Mouse (Mus musculus): ENCODE measurements around the gene Mosmo. TPM values are rescaled to one million over a fixed set of nuclear protein-coding genes. Genes with fewer than 3 reads are reported as not detected.

Gene Mosmo
- polyA plus RNA-seq, 1 experiment from 2014 or later = 13.1 TPM

DNA sequence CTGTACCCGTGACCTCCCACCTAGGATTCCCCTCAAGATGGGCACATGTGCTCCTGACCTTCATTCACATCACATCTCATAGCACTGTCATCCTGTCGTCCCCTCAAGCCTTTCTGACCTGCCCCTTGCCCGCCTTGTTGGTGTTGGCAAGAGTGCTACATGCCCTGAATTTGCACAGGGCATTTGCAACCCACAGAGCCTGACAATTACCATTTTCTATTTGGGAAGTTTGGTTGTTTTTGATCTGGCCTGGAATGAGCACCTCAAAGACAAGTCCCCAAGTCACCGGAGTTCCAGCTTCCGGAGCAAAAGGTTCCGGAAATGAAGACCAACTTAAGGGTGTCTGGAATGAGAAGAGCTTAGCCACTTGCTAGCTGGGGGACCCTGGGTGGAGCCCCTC, 61.6 kb downstream of the Mosmo start, which contains the start of gene Vwa3a:
Gene Vwa3a (plus strand): TSS at position 301 of the 400 bp plus-strand sequence.
- Histone ChIP-seq H3K4me3 (ENCODE audit: low read depth, low read length) (no peak within 1 kb of the TSS), H3K36me3 (ENCODE audit: control insufficient read depth, insufficient read depth, low read length) (0 out of 2 replicates have a peak, but pooled peaks cover 4% of the 10 kb centered on the region), H3K4me2 (ENCODE audit: low read length) (no peak within 1 kb of the TSS), H3K9ac (ENCODE audit: low read length) (no peak within 1 kb of the TSS), H3K4me1 (replicated peaks; ENCODE audit: control insufficient read depth, insufficient read depth, low read length) (0 out of 2 replicates have a peak, but pooled peaks cover 5% of the 10 kb centered on the region), H3K27me3 (replicated peaks; ENCODE audit: control insufficient read depth, insufficient read depth, low read length) (no peaks in the 10 kb centered on the region), H3K9me3 (ENCODE audit: control insufficient read depth, low read length) (no peaks in the 10 kb centered on the region), H3K27ac (ENCODE audit: low read depth) (no peak within 1 kb of the TSS)
- DNase-seq (ENCODE audit: low spot score) (no peak), ATAC-seq (replicated peaks; ENCODE audit: low FRiP score, low TSS enrichment, low read depth) (no peak)
- WGBS = 74% methylated on average over 6 of the region's 6 CpGs

DNA sequence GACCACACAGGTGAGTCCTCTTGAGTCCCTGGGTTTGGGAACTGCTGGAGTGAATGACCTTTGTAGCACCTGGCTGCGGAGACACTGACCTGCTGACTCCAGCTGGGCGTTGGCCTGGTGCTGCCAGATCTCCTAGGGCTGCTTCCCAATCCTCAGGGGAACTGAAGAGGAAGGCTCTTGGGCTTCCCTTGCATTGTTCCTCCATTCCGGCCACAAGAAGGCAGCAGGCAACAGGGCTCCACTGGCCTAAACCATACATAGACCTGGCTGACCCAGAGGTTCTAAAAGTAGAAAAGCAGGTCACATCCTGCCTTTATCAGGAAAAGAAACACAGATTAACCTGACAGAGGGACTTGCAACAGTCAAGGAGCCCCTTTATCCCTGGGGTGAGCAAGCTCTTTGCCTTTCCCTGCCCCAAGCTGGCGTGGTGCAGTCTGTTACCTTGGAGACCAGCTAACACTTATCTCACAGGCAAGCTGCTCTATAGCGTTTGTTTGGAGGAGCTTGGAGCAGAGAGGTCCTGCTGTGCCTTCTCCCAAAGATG, 62.2 kb downstream of the Mosmo start:
- Histone ChIP-seq H3K4me1 (replicated peaks; ENCODE audit: control insufficient read depth, insufficient read depth, low read length) (0 out of 2 replicates have a peak, but pooled peaks cover 5% of the 10 kb centered on the region), H3K36me3 (ENCODE audit: control insufficient read depth, insufficient read depth, low read length) (0 out of 2 replicates have a peak, but pooled peaks cover 2% of the 10 kb centered on the region), H3K9me3 (ENCODE audit: control insufficient read depth, low read length) (no peaks in the 10 kb centered on the region), H3K27ac (ENCODE audit: low read depth) (no peak overlapping the region), H3K4me3 (ENCODE audit: low read depth, low read length) (no peak overlapping the region), H3K4me2 (ENCODE audit: low read length) (no peak overlapping the region), H3K27me3 (replicated peaks; ENCODE audit: control insufficient read depth, insufficient read depth, low read length) (no peaks in the 10 kb centered on the region), H3K9ac (ENCODE audit: low read length) (no peak overlapping the region)
- no peak for ATAC-seq (replicated peaks; ENCODE audit: low FRiP score, low TSS enrichment, low read depth)
- no peak for DNase-seq (ENCODE audit: low spot score)
- 13% methylated on average over 5 of the region's 5 CpGs for WGBS

DNA sequence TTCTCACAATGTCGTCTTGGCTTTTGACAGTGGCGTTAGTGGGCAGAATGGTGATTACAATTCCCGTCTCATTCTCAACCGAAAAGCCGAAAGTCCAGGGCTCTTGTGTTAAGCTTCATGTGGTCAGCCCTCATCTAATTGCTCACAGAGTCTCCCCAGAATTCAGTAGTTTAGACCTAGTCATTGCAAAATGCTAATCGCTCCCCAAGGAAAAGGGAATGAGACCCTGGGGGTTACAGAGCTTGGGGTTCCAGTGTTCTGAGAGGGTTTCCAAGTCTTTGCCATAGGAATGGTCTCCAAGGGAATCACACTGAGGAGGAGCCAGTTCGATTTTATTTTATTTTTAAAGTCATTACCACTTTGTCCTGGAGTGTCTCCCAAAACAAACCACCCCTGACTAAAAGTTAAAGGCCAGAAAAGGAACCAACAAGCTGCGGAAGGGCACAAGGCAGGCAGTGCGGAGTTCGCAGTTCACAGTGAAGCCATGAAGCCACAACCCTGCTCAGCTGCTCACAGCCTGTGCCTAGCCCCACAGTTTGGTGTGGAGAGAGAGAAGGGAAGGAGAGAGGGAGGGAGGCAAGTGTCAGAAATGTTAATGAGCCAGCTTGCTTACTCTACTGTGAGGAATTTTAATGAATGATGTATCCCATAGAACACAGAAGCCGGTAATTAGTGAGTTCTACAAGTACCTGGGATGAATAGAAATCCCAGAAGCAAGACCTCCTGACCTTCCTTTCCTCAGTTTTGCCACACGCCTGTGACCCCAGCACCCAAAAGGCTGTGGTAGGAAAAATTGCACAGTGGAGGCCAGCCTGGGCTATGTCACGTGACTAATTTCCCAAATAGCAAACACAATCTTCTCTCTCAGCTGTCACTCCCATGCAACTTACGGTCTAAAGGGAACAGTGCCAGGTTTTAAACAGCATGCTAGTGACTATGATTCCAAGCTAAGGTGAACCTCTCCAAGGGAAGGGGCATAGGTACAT, 66.2 kb downstream of the Mosmo start:
- ATAC-seq (replicated peaks; ENCODE audit: low FRiP score, low TSS enrichment, low read depth) (no peak), DNase-seq (ENCODE audit: low spot score) (no peak)
- H3K27me3 ChIP-seq (replicated peaks; ENCODE audit: control insufficient read depth, insufficient read depth, low read length) = no peaks in the 10 kb centered on the region
- H3K9ac ChIP-seq (ENCODE audit: low read length) = no peak overlapping the region
- 0 out of 2 replicates have a peak, but pooled peaks cover 5% of the 10 kb centered on the region for H3K4me1 ChIP-seq (replicated peaks; ENCODE audit: control insufficient read depth, insufficient read depth, low read length)
- WGBS = 74% methylated on average over 14 of the region's 14 CpGs
- H3K9me3 ChIP-seq (ENCODE audit: control insufficient read depth, low read length) = no peaks in the 10 kb centered on the region
- H3K27ac ChIP-seq (ENCODE audit: low read depth) = no peak overlapping the region
- no peaks in the 10 kb centered on the region for H3K36me3 ChIP-seq (ENCODE audit: control insufficient read depth, insufficient read depth, low read length)
- H3K4me3 ChIP-seq (ENCODE audit: low read depth, low read length) = no peak overlapping the region
- H3K4me2 ChIP-seq (ENCODE audit: low read length) = no peak overlapping the region

DNA sequence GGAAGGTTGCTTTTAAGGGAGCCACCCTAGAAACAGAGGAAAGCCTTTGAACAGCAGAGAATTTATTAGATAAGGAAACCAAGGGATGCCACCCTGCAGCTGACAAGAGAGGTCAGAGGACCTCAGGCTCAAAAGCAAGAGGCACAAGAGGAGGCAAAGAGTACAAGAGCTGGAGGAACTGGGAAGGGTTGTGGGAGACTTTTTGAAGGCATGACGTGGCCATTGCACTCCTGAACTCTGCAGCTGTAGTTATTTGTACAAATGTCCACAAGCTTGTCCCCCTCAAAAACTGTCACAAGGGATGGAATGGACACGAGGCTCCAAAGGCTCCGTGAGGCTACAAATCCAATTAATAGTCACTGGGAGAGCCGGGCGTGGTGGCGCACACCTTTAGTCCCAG, 67.2 kb downstream of the Mosmo start:
- H3K9ac ChIP-seq (ENCODE audit: low read length) = no peak overlapping the region
- H3K36me3 ChIP-seq (ENCODE audit: control insufficient read depth, insufficient read depth, low read length) = no peaks in the 10 kb centered on the region
- H3K9me3 ChIP-seq (ENCODE audit: control insufficient read depth, low read length) = no peaks in the 10 kb centered on the region
- no peak overlapping the region for H3K4me2 ChIP-seq (ENCODE audit: low read length)
- WGBS = 89% methylated on average over 6 of the region's 6 CpGs
- H3K27ac ChIP-seq (ENCODE audit: low read depth) = no peak overlapping the region
- no peaks in the 10 kb centered on the region for H3K27me3 ChIP-seq (replicated peaks; ENCODE audit: control insufficient read depth, insufficient read depth, low read length)
- ATAC-seq (replicated peaks; ENCODE audit: low FRiP score, low TSS enrichment, low read depth) (no peak), DNase-seq (ENCODE audit: low spot score) (no peak)
- H3K4me3 ChIP-seq (ENCODE audit: low read depth, low read length) = no peak overlapping the region
- H3K4me1 ChIP-seq (replicated peaks; ENCODE audit: control insufficient read depth, insufficient read depth, low read length) = 0 out of 2 replicates have a peak, but pooled peaks cover 3% of the 10 kb centered on the region

DNA sequence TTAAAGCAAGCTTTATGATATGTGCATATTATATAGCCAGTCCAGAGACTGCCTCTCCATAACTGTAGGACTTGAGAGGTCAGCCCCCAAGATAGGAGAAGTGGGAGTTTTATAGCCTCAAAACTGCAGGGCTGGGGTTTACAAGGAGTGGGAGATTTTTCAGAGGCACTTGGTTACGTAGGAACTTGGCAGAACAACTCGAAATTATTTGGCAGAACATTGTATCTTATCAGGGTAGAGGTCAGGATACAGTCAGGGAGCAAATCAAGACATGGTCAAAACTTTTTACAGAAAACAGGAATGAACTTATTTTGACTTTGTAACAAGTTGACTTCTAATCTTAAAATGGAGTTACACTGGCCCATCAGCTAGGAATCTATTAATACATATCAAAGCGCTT, 68.6 kb downstream of the Mosmo start:
- H3K9ac ChIP-seq (ENCODE audit: low read length) = no peak overlapping the region
- no peaks in the 10 kb centered on the region for H3K36me3 ChIP-seq (ENCODE audit: control insufficient read depth, insufficient read depth, low read length)
- H3K4me2 ChIP-seq (ENCODE audit: low read length) = no peak overlapping the region
- no peaks in the 10 kb centered on the region for H3K9me3 ChIP-seq (ENCODE audit: control insufficient read depth, low read length)
- H3K27me3 ChIP-seq (replicated peaks; ENCODE audit: control insufficient read depth, insufficient read depth, low read length) = no peaks in the 10 kb centered on the region
- H3K27ac ChIP-seq (ENCODE audit: low read depth) = no peak overlapping the region
- H3K4me3 ChIP-seq (ENCODE audit: low read depth, low read length) = no peak overlapping the region
- 62% methylated on average over 3 of the region's 3 CpGs for WGBS
- ATAC-seq (replicated peaks; ENCODE audit: low FRiP score, low TSS enrichment, low read depth) (no peak), DNase-seq (ENCODE audit: low spot score) (no peak)
- H3K4me1 ChIP-seq (replicated peaks; ENCODE audit: control insufficient read depth, insufficient read depth, low read length) = no peaks in the 10 kb centered on the region

DNA sequence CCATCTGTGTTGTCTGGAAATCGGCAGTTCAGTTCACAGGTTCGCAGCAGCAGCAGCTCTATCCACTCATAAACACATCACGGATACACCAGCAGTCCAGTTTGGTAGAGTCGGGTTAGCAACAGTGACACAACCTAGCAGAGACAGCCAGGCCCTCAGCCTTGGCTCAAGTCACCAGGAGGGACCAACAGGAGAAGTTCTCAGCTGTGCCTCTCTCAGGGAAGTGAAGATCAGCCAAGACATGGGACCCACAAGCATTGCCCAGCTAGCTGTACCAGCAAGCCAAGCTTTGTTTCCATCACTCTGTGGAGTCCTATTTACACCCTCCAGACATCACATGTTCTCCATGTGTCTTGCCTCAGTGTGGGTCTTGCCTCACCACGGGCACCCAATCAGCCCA, 69.4 kb downstream of the Mosmo start:
- ATAC-seq (replicated peaks; ENCODE audit: low FRiP score, low TSS enrichment, low read depth) (no peak), DNase-seq (ENCODE audit: low spot score) (no peak)
- Histone ChIP-seq H3K9ac (ENCODE audit: low read length) (no peak overlapping the region), H3K27ac (ENCODE audit: low read depth) (no peak overlapping the region), H3K4me2 (ENCODE audit: low read length) (no peak overlapping the region), H3K9me3 (ENCODE audit: control insufficient read depth, low read length) (no peaks in the 10 kb centered on the region), H3K27me3 (replicated peaks; ENCODE audit: control insufficient read depth, insufficient read depth, low read length) (no peaks in the 10 kb centered on the region), H3K36me3 (ENCODE audit: control insufficient read depth, insufficient read depth, low read length) (no peaks in the 10 kb centered on the region), H3K4me3 (ENCODE audit: low read depth, low read length) (no peak overlapping the region), H3K4me1 (replicated peaks; ENCODE audit: control insufficient read depth, insufficient read depth, low read length) (no peaks in the 10 kb centered on the region)
- 84% methylated on average over 5 of the region's 5 CpGs for WGBS

DNA sequence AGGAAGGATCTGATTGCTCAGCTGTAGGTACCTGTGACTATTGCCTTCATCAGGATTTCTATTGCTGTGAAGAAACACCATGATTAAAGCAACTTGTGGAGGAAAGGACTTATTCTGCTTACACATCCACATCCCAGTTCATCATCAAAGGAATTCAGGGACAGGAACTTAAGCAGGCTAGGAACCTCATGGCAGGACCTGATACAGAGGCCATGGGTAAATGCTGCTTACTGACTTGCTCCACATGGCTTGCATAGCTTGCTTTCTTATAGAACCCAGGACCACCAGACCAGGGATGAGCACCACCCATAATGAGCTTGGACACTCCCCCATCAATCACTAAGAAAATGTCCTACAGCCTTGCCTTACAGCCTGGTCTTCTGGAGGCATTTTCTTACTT, 71.1 kb downstream of the Mosmo start:
- H3K9me3 ChIP-seq (ENCODE audit: control insufficient read depth, low read length) = no peaks in the 10 kb centered on the region
- DNase-seq (ENCODE audit: low spot score) (no peak), ATAC-seq (replicated peaks; ENCODE audit: low FRiP score, low TSS enrichment, low read depth) (no peak)
- H3K27ac ChIP-seq (ENCODE audit: low read depth) = no peak overlapping the region
- no peaks in the 10 kb centered on the region for H3K4me1 ChIP-seq (replicated peaks; ENCODE audit: control insufficient read depth, insufficient read depth, low read length)
- no peak overlapping the region for H3K4me2 ChIP-seq (ENCODE audit: low read length)
- no peaks in the 10 kb centered on the region for H3K36me3 ChIP-seq (ENCODE audit: control insufficient read depth, insufficient read depth, low read length)
- H3K9ac ChIP-seq (ENCODE audit: low read length) = no peak overlapping the region
- no peak overlapping the region for H3K4me3 ChIP-seq (ENCODE audit: low read depth, low read length)
- H3K27me3 ChIP-seq (replicated peaks; ENCODE audit: control insufficient read depth, insufficient read depth, low read length) = no peaks in the 10 kb centered on the region

DNA sequence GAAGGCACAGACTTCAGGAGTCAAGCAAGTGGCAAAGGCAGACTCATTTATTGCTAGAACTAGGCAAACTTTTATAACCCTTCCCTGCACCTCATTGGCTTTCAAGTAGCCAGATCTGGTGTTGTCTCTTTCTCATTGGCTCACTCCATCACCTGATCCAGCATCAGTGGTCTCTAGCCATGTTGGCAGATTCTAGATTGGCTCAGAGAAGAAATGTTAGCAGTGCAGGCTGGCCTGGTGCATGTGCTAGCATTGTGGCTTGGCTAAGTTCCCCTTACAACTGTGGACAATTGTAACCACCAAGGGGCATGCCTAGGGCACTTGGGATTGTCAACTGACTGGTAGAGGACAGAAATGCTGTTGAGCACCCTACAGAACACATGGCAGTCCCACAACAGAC, 73.9 kb downstream of the Mosmo start:
- no peak overlapping the region for H3K27ac ChIP-seq (ENCODE audit: low read depth)
- H3K4me2 ChIP-seq (ENCODE audit: low read length) = no peak overlapping the region
- no peak overlapping the region for H3K9ac ChIP-seq (ENCODE audit: low read length)
- H3K36me3 ChIP-seq (ENCODE audit: control insufficient read depth, insufficient read depth, low read length) = no peaks in the 10 kb centered on the region
- H3K4me3 ChIP-seq (ENCODE audit: low read depth, low read length) = no peak overlapping the region
- no peaks in the 10 kb centered on the region for H3K9me3 ChIP-seq (ENCODE audit: control insufficient read depth, low read length)
- DNase-seq (ENCODE audit: low spot score) (no peak), ATAC-seq (replicated peaks; ENCODE audit: low FRiP score, low TSS enrichment, low read depth) (no peak)
- no peaks in the 10 kb centered on the region for H3K4me1 ChIP-seq (replicated peaks; ENCODE audit: control insufficient read depth, insufficient read depth, low read length)
- no peaks in the 10 kb centered on the region for H3K27me3 ChIP-seq (replicated peaks; ENCODE audit: control insufficient read depth, insufficient read depth, low read length)
